Mouse (Mus musculus): Measurements from ENCODE around the gene Sh3yl1. TPM values are rescaled to one million over a fixed set of nuclear protein-coding genes. Genes with fewer than 3 reads are reported as not detected.

The Sh3yl1 gene
- 1.3 to 3.1 TPM (median 2.7 TPM) in 4 replicates for total RNA-seq (2023)

GRCm38 (mm10) chr12:30911261-30912047 is at the start of gene Sh3yl1, which contains the start of gene Acp1:
Gene Sh3yl1 (plus strand): TSS chr12:30911668.
Gene Acp1 (minus strand): TSS chr12:30911589.

GRCm38 (mm10) chr12:30883986-30884621 is 27.4 kb upstream of the Sh3yl1 start, which contains the start of gene Alkal2:
Gene Alkal2 (plus strand): TSS chr12:30884322.

Other genes starting within 250 kb of the Sh3yl1 start
- gene Alkal2, start 27.3 kb upstream of the Sh3yl1 start, total RNA-seq (2023), result not detected in 4 replicates
- 25.7 to 32.9 TPM (median 27.5 TPM) in 4 replicates for gene Acp1, start 79 bp upstream of the Sh3yl1 start, total RNA-seq (2023)
- not detected in 4 replicates for gene Fam110c, start 162.2 kb downstream of the Sh3yl1 start, total RNA-seq (2023)

All from B cell, adult 62 days (primary cell).